Mouse (Mus musculus) cerebellum, postnatal 36 days (tissue): ENCODE results near the gene Tmprss13.

ENCODE experiments used
- DNase-seq, 2 experiments: peaks; one replicate each; pipeline ENCODE4 v3.0.0; 2021 to 2022; ENCODE audit warnings: mixed read lengths in 2 of 2

Tmprss13 gene

GRCm38 (mm10) chr9:45337406-45337805 lies 18.5 kb downstream of the Tmprss13 start:
- DNase-seq: no peak

GRCm38 (mm10) chr9:45343066-45343465 lies 24.2 kb downstream of the Tmprss13 start:
- no peak for DNase-seq

GRCm38 (mm10) chr9:45345516-45345915 lies 26.6 kb downstream of the Tmprss13 start:
- DNase-seq: peak; percentile 38 to 55

- peak in 1 of 2 experiments; percentile 16 for DNase-seq
These were observed 27.4 kb downstream of the Tmprss13 start for GRCm38 (mm10) chr9:45346276-45346675.

GRCm38 (mm10) chr9:45348560-45348959 lies 29.7 kb downstream of the Tmprss13 start:
- no peak for DNase-seq

- DNase-seq: no peak
These were observed 30.3 kb downstream of the Tmprss13 start for GRCm38 (mm10) chr9:45349181-45349580.

- no peak for DNase-seq
These were observed 31.0 kb downstream of the Tmprss13 start for GRCm38 (mm10) chr9:45349851-45350250.

GRCm38 (mm10) chr9:45355192-45355591 lies 36.3 kb downstream of the Tmprss13 start:
- no peak for DNase-seq

- no peak for DNase-seq
These were observed 39.5 kb downstream of the Tmprss13 start for GRCm38 (mm10) chr9:45358356-45358755.

GRCm38 (mm10) chr9:45362051-45362461 lies 43.2 kb downstream of the Tmprss13 start:
- peak; percentile 70 to 75 for DNase-seq

- peak; percentile 59 to 64 for DNase-seq
These were observed 44.8 kb downstream of the Tmprss13 start for GRCm38 (mm10) chr9:45363639-45364214.

GRCm38 (mm10) chr9:45367716-45368115 lies 48.8 kb downstream of the Tmprss13 start:
- no peak for DNase-seq

GRCm38 (mm10) chr9:45368341-45368901 lies 49.5 kb downstream of the Tmprss13 start:
- DNase-seq: no peak

- DNase-seq: peak in 1 of 2 experiments; percentile 57
These were observed 51.2 kb downstream of the Tmprss13 start, which contains the start of gene Fxyd6 for GRCm38 (mm10) chr9:45370117-45370561. Gene Fxyd6 (plus strand): TSS chr9:45370185.

GRCm38 (mm10) chr9:45370616-45371336 lies 51.9 kb downstream of the Tmprss13 start:
- DNase-seq: no peak

- no peak for DNase-seq
These were observed 52.4 kb downstream of the Tmprss13 start for GRCm38 (mm10) chr9:45371337-45371707.

GRCm38 (mm10) chr9:45373896-45374295 lies 55.0 kb downstream of the Tmprss13 start:
- DNase-seq: no peak

GRCm38 (mm10) chr9:45374988-45375502 lies 56.1 kb downstream of the Tmprss13 start:
- DNase-seq: no peak

GRCm38 (mm10) chr9:45376427-45376826 lies 57.5 kb downstream of the Tmprss13 start:
- DNase-seq: no peak

GRCm38 (mm10) chr9:45376883-45377282 lies 58.0 kb downstream of the Tmprss13 start:
- peak; percentile 67 to 73 for DNase-seq

- peak; percentile 67 to 71 for DNase-seq
These were observed 61.7 kb downstream of the Tmprss13 start for GRCm38 (mm10) chr9:45380411-45381251.

GRCm38 (mm10) chr9:45382336-45382735 lies 63.4 kb downstream of the Tmprss13 start:
- no peak for DNase-seq

GRCm38 (mm10) chr9:45382834-45383233 lies 63.9 kb downstream of the Tmprss13 start:
- DNase-seq: no peak
